19 mouse cellular contexts compared by ENCODE assay signal in the genomic region with DNA sequence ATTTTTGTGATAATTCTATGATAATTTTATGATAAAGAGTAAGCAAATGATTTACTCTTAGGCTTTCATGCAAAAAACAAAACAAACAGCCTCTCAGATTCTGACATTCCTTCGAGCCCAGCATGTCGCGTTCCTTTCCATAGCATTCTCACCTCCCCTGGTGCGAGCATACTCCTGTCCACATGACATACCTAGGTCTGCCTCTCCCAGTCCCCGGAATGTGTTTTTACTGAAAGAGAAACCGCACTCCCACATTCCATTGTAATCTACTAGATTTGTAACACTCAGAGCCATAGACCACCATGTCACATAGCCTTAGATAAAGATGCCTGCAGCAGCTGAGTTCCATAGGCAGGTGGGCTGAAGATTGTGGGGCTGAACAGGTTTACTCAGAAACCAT.
"Had no signal": no experiment of that assay in that cellular context is flagged by ENCODE, and none has a peak within 500 bp of the region (broad histone marks: within the 10 kb centered on the region; RNA-seq: fewer than 3 reads in every experiment).

No protein-coding gene starts in this region.

- H3K9ac ChIP-seq: limb, embryonic 13.5 days; liver, embryonic 13.5 days; stomach, embryonic 15.5 days had no signal

- H3K36me3 ChIP-seq: limb, embryonic 10.5 days; limb, embryonic 13.5 days; liver, embryonic 13.5 days; stomach, embryonic 15.5 days had no signal

- H3K4me1 ChIP-seq: limb, embryonic 10.5 days; limb, embryonic 13.5 days; liver, embryonic 13.5 days; stomach, embryonic 15.5 days had no signal

- ATAC-seq: intestine, postnatal 0 days had no signal

- H3K27me3 ChIP-seq: limb, embryonic 13.5 days; liver, embryonic 13.5 days; megakaryocyte, embryonic 14.5 days; stomach, embryonic 15.5 days had no signal

- H3K4me3 ChIP-seq: layer of hippocampus, adult 2 months; limb, embryonic 10.5 days; limb, embryonic 13.5 days; liver, embryonic 13.5 days; megakaryocyte, embryonic 14.5 days; stomach, embryonic 15.5 days had no signal

- DNase-seq: kidney, adult 8-10 months; kidney, postnatal 25 days; layer of hippocampus, adult 9-11 months; liver, embryonic 13.5 days; lung, adult 2 months; lung, postnatal 36 days; midbrain, embryonic 14.5 days; right cerebral cortex, adult 18-20 months; right cerebral cortex, postnatal 14 days; right cerebral cortex, postnatal 4 days; spleen, adult 18-20 months; thymus, postnatal 25 days had no signal

- H3K27ac ChIP-seq: layer of hippocampus, adult 2 months; limb, embryonic 10.5 days; limb, embryonic 13.5 days; liver, embryonic 13.5 days; stomach, embryonic 15.5 days had no signal

- H3K4me2 ChIP-seq: limb, embryonic 13.5 days; liver, embryonic 13.5 days; midbrain, embryonic 11.5 days; stomach, embryonic 15.5 days had no signal

- H3K9me3 ChIP-seq: limb, embryonic 10.5 days; liver, embryonic 13.5 days; megakaryocyte, embryonic 14.5 days; stomach, embryonic 15.5 days had no signal
